Mouse (Mus musculus) testis, adult 10 weeks (tissue): ENCODE measurements around the gene Bcar3. TPM values are rescaled to one million over a fixed set of nuclear protein-coding genes. Genes with fewer than 3 reads are reported as not detected.

ENCODE experiments used
- polyA plus RNA-seq: library from polyadenylated mRNA; stranded (reverse); fragments of 350-450 nt; fragmentation: Illumina TruSeq; extraction: RNeasy Lipid Tissue Mini Kit (QIAGEN cat#74804); gene quantifications from one replicate; pipeline ENCODE4 v1.2.3, GENCODE M21; 2014; ENCODE audit warnings: low read depth, low replicate concordance

The Bcar3 gene
- 2.5 TPM for polyA plus RNA-seq

GRCm38 (mm10) chr3:122293954-122294850 is at the start of gene Bcar3:
TSS of gene Bcar3 (plus strand) at chr3:122294136.

GRCm38 (mm10) chr3:122245215-122245877 is 48.6 kb upstream of the Bcar3 start, which contains the start of gene Gclm:
TSS of gene Gclm (plus strand) at chr3:122245557.

GRCm38 (mm10) chr3:122274241-122275024 is 19.5 kb upstream of the Bcar3 start, which contains the start of gene Dnttip2:
TSS of gene Dnttip2 (plus strand) at chr3:122274388.

Other genes with a start within 250 kb of the Bcar3 start
- gene Abca4, start 249.7 kb upstream of the Bcar3 start, polyA plus RNA-seq: 0.21 TPM
- gene Gclm, start 48.6 kb upstream of the Bcar3 start, polyA plus RNA-seq: 104 TPM
- 116 TPM for gene Dnttip2, start 19.7 kb upstream of the Bcar3 start, polyA plus RNA-seq